Mouse (Mus musculus): ENCODE results near the gene Crygc.
"Not testable (repeated sequence)": the region's sequence is repeated elsewhere in the genome, so short reads cannot be mapped to it uniquely, and the experiment has no call there.

The Crygc gene

GRCm38 (mm10) chr1:65051696-65052095, 21.8 kb downstream of the Crygc start:
- no peak for DNase-seq

GRCm38 (mm10) chr1:65050952-65051351, 22.5 kb downstream of the Crygc start, which contains the start of gene Cryge:
Gene Cryge (minus strand): TSS chr1:65051149.
- not testable (repeated sequence) for DNase-seq

- DNase-seq: no peak
Measured at GRCm38 (mm10) chr1:65048781-65049180, 24.7 kb downstream of the Crygc start.

- no peak for DNase-seq
Measured at GRCm38 (mm10) chr1:65046401-65047109, 26.9 kb downstream of the Crygc start.

GRCm38 (mm10) chr1:65043433-65043832, 30.1 kb downstream of the Crygc start:
- no peak for DNase-seq

- DNase-seq: no peak
Measured at GRCm38 (mm10) chr1:65041837-65042236, 31.7 kb downstream of the Crygc start.

GRCm38 (mm10) chr1:65040806-65041205, 32.7 kb downstream of the Crygc start:
- no peak for DNase-seq

- no peak for DNase-seq
Measured at GRCm38 (mm10) chr1:65039679-65040078, 33.8 kb downstream of the Crygc start.

- no peak for DNase-seq
Measured at GRCm38 (mm10) chr1:65037542-65037941, 35.9 kb downstream of the Crygc start.

- no peak for DNase-seq
Measured at GRCm38 (mm10) chr1:65035513-65035912, 38.0 kb downstream of the Crygc start.

- DNase-seq: no peak
Measured at GRCm38 (mm10) chr1:65032641-65033040, 40.8 kb downstream of the Crygc start, which contains the start of gene Akr1cl. Gene Akr1cl (minus strand): TSS chr1:65032759.

- no peak for DNase-seq
Measured at GRCm38 (mm10) chr1:65028206-65028605, 45.3 kb downstream of the Crygc start.
